Mouse (Mus musculus): ENCODE measurements around the gene Ehbp1. TPM values are rescaled to one million over a fixed set of nuclear protein-coding genes. Genes with fewer than 3 reads are reported as not detected.

Ehbp1 gene
- polyA plus RNA-seq, 1 experiment from 2014 or later: 12.0 TPM

- Histone ChIP-seq H3K9ac (replicated peaks; ENCODE audit: low read length) (no peak overlapping the region), H3K27me3 (ENCODE audit: control insufficient read depth, insufficient read depth, low read length) (no peaks in the 10 kb centered on the region), H3K36me3 (replicated peaks; ENCODE audit: control insufficient read depth, insufficient read depth, low read depth, low read length) (no peaks in the 10 kb centered on the region), H3K27ac (replicated peaks; ENCODE audit: low read depth, low read length) (no peak overlapping the region), H3K4me2 (ENCODE audit: low read depth, low read length) (no peak overlapping the region), H3K4me1 (ENCODE audit: control insufficient read depth, insufficient read depth, low read length) (no peaks in the 10 kb centered on the region), H3K9me3 (replicated peaks; ENCODE audit: control insufficient read depth, low read length) (no peaks in the 10 kb centered on the region), H3K4me3 (ENCODE audit: low read depth, low read length) (no peak overlapping the region)
- WGBS: 87% methylated on average over 3 of the region's 3 CpGs
- no peak for DNase-seq (ENCODE audit: low spot score)
- ATAC-seq (replicated peaks; ENCODE audit: insufficient number of reproducible peaks, low FRiP score, low TSS enrichment, low read depth): no peak
Measured at GRCm38 (mm10) chr11:22368621-22369020, 26.5 kb upstream of the Ehbp1 start.

- 81% methylated on average over 2 of the region's 2 CpGs for WGBS
- H3K4me1 ChIP-seq (ENCODE audit: control insufficient read depth, insufficient read depth, low read length): no peaks in the 10 kb centered on the region
- no peaks in the 10 kb centered on the region for H3K36me3 ChIP-seq (replicated peaks; ENCODE audit: control insufficient read depth, insufficient read depth, low read depth, low read length)
- H3K27me3 ChIP-seq (ENCODE audit: control insufficient read depth, insufficient read depth, low read length): no peaks in the 10 kb centered on the region
- no peak overlapping the region for H3K4me3 ChIP-seq (ENCODE audit: low read depth, low read length)
- no peak for DNase-seq (ENCODE audit: low spot score)
- H3K4me2 ChIP-seq (ENCODE audit: low read depth, low read length): no peak overlapping the region
- no peak for ATAC-seq (replicated peaks; ENCODE audit: insufficient number of reproducible peaks, low FRiP score, low TSS enrichment, low read depth)
- H3K9me3 ChIP-seq (replicated peaks; ENCODE audit: control insufficient read depth, low read length): no peaks in the 10 kb centered on the region
- H3K27ac ChIP-seq (replicated peaks; ENCODE audit: low read depth, low read length): no peak overlapping the region
- H3K9ac ChIP-seq (replicated peaks; ENCODE audit: low read length): no peak overlapping the region
Measured at GRCm38 (mm10) chr11:22366486-22366885, 24.4 kb upstream of the Ehbp1 start.

- Histone ChIP-seq H3K9ac (replicated peaks; ENCODE audit: low read length) (no peak overlapping the region), H3K4me3 (ENCODE audit: low read depth, low read length) (no peak overlapping the region), H3K36me3 (replicated peaks; ENCODE audit: control insufficient read depth, insufficient read depth, low read depth, low read length) (no peaks in the 10 kb centered on the region), H3K27me3 (ENCODE audit: control insufficient read depth, insufficient read depth, low read length) (no peaks in the 10 kb centered on the region), H3K27ac (replicated peaks; ENCODE audit: low read depth, low read length) (no peak overlapping the region), H3K4me2 (ENCODE audit: low read depth, low read length) (no peak overlapping the region), H3K9me3 (replicated peaks; ENCODE audit: control insufficient read depth, low read length) (no peaks in the 10 kb centered on the region), H3K4me1 (ENCODE audit: control insufficient read depth, insufficient read depth, low read length) (no peaks in the 10 kb centered on the region)
- no peak for ATAC-seq (replicated peaks; ENCODE audit: insufficient number of reproducible peaks, low FRiP score, low TSS enrichment, low read depth)
- 86% methylated on average over 6 of the region's 6 CpGs for WGBS
- DNase-seq (ENCODE audit: low spot score): no peak
Measured at GRCm38 (mm10) chr11:22353962-22354621, 12.0 kb upstream of the Ehbp1 start.

GRCm38 (mm10) chr11:22349945-22350344 lies 7.9 kb upstream of the Ehbp1 start:
- H3K9ac ChIP-seq (replicated peaks; ENCODE audit: low read length): no peak overlapping the region
- ATAC-seq (replicated peaks; ENCODE audit: insufficient number of reproducible peaks, low FRiP score, low TSS enrichment, low read depth) (no peak), DNase-seq (ENCODE audit: low spot score) (no peak)
- no peak overlapping the region for H3K4me3 ChIP-seq (ENCODE audit: low read depth, low read length)
- 76% methylated on average over 2 of the region's 2 CpGs for WGBS
- no peaks in the 10 kb centered on the region for H3K36me3 ChIP-seq (replicated peaks; ENCODE audit: control insufficient read depth, insufficient read depth, low read depth, low read length)
- no peaks in the 10 kb centered on the region for H3K9me3 ChIP-seq (replicated peaks; ENCODE audit: control insufficient read depth, low read length)
- no peaks in the 10 kb centered on the region for H3K4me1 ChIP-seq (ENCODE audit: control insufficient read depth, insufficient read depth, low read length)
- H3K27me3 ChIP-seq (ENCODE audit: control insufficient read depth, insufficient read depth, low read length): no peaks in the 10 kb centered on the region
- H3K4me2 ChIP-seq (ENCODE audit: low read depth, low read length): no peak overlapping the region
- H3K27ac ChIP-seq (replicated peaks; ENCODE audit: low read depth, low read length): no peak overlapping the region

- DNase-seq (ENCODE audit: low spot score) (peak; percentile 65), ATAC-seq (replicated peaks; ENCODE audit: insufficient number of reproducible peaks, low FRiP score, low TSS enrichment, low read depth) (peak; percentile 92)
- Histone ChIP-seq H3K27ac (replicated peaks; ENCODE audit: low read depth, low read length) (peak overlapping the region; percentile 10), H3K9ac (replicated peaks; ENCODE audit: low read length) (no peak overlapping the region), H3K4me3 (ENCODE audit: low read depth, low read length) (no peak overlapping the region), H3K27me3 (ENCODE audit: control insufficient read depth, insufficient read depth, low read length) (no peaks in the 10 kb centered on the region), H3K4me2 (ENCODE audit: low read depth, low read length) (no peak overlapping the region), H3K4me1 (ENCODE audit: control insufficient read depth, insufficient read depth, low read length) (no peaks in the 10 kb centered on the region), H3K9me3 (replicated peaks; ENCODE audit: control insufficient read depth, low read length) (no peaks in the 10 kb centered on the region), H3K36me3 (replicated peaks; ENCODE audit: control insufficient read depth, insufficient read depth, low read depth, low read length) (no peaks in the 10 kb centered on the region)
- WGBS: 5% methylated on average over 1 of the region's 1 CpGs
Measured at GRCm38 (mm10) chr11:22348536-22348910, 6.4 kb upstream of the Ehbp1 start.

- peak; percentile 46; the same call in 1 of the 2 replicates for ATAC-seq (replicated peaks; ENCODE audit: insufficient number of reproducible peaks, low FRiP score, low TSS enrichment, low read depth)
- 28% methylated on average over 13 of the region's 13 CpGs for WGBS
- no peak overlapping the region for H3K4me3 ChIP-seq (ENCODE audit: low read depth, low read length)
- no peaks in the 10 kb centered on the region for H3K9me3 ChIP-seq (replicated peaks; ENCODE audit: control insufficient read depth, low read length)
- peak overlapping the region; percentile 10 for H3K27ac ChIP-seq (replicated peaks; ENCODE audit: low read depth, low read length)
- H3K36me3 ChIP-seq (replicated peaks; ENCODE audit: control insufficient read depth, insufficient read depth, low read depth, low read length): no peaks in the 10 kb centered on the region
- no peaks in the 10 kb centered on the region for H3K27me3 ChIP-seq (ENCODE audit: control insufficient read depth, insufficient read depth, low read length)
- H3K4me2 ChIP-seq (ENCODE audit: low read depth, low read length): no peak overlapping the region
- H3K9ac ChIP-seq (replicated peaks; ENCODE audit: low read length): no peak overlapping the region
- peak; percentile 75 for DNase-seq (ENCODE audit: low spot score)
- H3K4me1 ChIP-seq (ENCODE audit: control insufficient read depth, insufficient read depth, low read length): no peaks in the 10 kb centered on the region
Measured at GRCm38 (mm10) chr11:22347651-22348535, 5.8 kb upstream of the Ehbp1 start.

- H3K27ac ChIP-seq (replicated peaks; ENCODE audit: low read depth, low read length): no peak overlapping the region
- H3K27me3 ChIP-seq (ENCODE audit: control insufficient read depth, insufficient read depth, low read length): no peaks in the 10 kb centered on the region
- ATAC-seq (replicated peaks; ENCODE audit: insufficient number of reproducible peaks, low FRiP score, low TSS enrichment, low read depth) (no peak), DNase-seq (ENCODE audit: low spot score) (no peak)
- no peak overlapping the region for H3K9ac ChIP-seq (replicated peaks; ENCODE audit: low read length)
- 85% methylated on average over 2 of the region's 2 CpGs for WGBS
- no peaks in the 10 kb centered on the region for H3K4me1 ChIP-seq (ENCODE audit: control insufficient read depth, insufficient read depth, low read length)
- H3K4me3 ChIP-seq (ENCODE audit: low read depth, low read length): no peak overlapping the region
- H3K4me2 ChIP-seq (ENCODE audit: low read depth, low read length): no peak overlapping the region
- H3K9me3 ChIP-seq (replicated peaks; ENCODE audit: control insufficient read depth, low read length): no peaks in the 10 kb centered on the region
- no peaks in the 10 kb centered on the region for H3K36me3 ChIP-seq (replicated peaks; ENCODE audit: control insufficient read depth, insufficient read depth, low read depth, low read length)
Measured at GRCm38 (mm10) chr11:22327302-22327910, 14.7 kb downstream of the Ehbp1 start.

Measured in embryonic facial prominence, embryonic 11.5 days (tissue).